Mouse (Mus musculus) adrenal gland, postnatal 14 days (tissue): ENCODE measurements around the gene Ing1. TPM values are rescaled to one million over a fixed set of nuclear protein-coding genes. Genes with fewer than 3 reads are reported as not detected.
"Not testable (repeated sequence)": the region's sequence is repeated elsewhere in the genome, so short reads cannot be mapped to it uniquely, and the experiment has no call there.

Experiments used
- DNase-seq: peaks from one replicate; pipeline ENCODE4 v3.0.0; 2021; ENCODE audit warnings: mixed read lengths
- total RNA-seq: library from RNA; stranded (reverse); gene quantifications from 2 replicates; pipeline ENCODE4 v1.2.3, GENCODE M21; 2021

Gene Ing1
- total RNA-seq, 1 experiment from 2014 or later, result 45.4 TPM

GRCm38 (mm10) chr8:11550281-11550948, 5.0 kb upstream of the Ing1 start, which contains the start of gene Cars2:
TSS of gene Cars2 (minus strand) at chr8:11550783.
- DNase-seq, result peak; percentile 96

DNA sequence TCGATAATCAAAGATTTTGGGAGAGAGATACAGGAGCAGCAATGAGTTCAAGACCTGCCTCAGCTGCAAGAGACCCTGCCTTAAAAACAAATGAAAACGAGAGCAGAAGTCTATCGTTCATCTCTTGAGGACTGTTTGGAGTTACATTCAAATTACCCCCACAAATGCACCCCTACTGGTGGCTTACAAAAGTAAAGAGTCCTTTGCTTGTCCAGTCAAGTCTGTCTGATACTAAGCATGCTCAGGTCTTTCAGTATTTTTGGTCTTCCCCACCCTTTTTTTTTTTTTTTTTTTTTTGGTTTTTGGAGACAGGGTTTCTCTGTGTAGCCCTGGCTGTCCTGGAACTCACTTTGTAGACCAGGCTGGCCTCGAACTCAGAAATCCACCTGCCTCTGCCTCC, 3.9 kb upstream of the Ing1 start:
- DNase-seq, result not testable (repeated sequence)

DNA sequence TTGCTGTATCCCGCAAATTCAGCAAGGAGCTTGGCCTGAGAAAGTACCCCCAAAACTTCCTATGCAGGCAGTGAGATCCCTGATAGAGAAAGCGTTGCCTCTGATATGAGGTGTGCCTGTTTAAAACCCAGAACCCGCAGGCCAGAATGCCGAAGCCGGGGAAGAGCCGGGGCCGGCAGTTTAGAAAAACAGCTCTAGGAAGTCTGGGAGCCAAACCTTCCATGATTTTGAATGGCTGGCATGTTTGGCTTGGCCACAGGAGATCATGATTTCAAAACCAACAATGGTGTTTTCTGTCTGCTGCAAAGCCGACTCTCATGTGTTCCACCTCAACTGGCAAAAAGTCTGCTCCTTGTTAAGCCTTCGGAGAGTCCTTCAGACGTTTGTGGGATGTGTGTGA, 3.0 kb upstream of the Ing1 start:
- DNase-seq, result no peak

GRCm38 (mm10) chr8:11555720-11556591, 585 bp downstream of the Ing1 start:
- peak; percentile 99 for DNase-seq

- peak; percentile 71 for DNase-seq
Observed at GRCm38 (mm10) chr8:11556691-11557423, 1.5 kb downstream of the Ing1 start.

GRCm38 (mm10) chr8:11557424-11557767, 2.0 kb downstream of the Ing1 start:
- peak; percentile 61 for DNase-seq

DNA sequence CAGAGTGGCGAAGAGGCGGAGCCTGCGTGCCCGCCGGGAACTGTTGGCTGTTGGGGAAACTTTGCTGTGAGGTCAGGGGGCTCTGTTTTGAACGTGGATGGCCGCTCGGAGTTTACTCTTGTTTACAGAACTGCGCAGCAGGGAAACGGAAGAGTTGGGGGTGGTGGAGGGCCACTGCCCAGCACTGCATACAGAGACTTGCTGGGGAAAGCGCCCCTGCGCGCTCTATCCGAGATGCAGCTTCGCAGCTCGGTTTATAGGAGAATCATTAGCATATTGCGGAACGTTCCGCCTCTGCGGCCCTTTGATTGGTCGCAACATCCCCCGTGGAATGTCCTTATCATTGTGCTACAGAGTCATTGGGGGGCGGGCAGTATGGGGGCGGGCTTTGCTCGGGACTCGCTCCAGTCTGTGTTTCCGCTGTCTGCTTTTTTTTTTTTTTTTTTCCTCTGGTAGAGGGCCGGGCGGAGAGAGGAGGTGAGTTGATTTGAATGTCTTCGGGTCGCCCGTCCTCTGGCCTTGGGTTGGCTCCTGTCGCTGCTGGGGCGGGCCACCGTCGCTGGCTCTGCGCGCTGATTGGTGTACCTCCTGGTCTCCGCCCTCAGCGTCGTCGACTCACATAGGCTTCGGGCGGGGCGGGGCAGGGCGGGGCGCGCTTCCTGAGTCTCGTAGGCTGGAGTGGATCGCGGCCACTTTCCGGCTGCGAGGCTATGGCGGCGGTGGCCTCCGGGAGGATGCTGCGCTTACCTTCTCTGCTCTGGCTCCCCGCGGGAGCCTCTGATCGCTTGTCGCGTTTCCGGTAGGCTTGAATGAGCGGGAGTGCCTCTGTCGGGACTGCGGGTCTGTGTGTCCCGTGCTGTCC, 2.6 kb downstream of the Ing1 start:
- peak; percentile 98 for DNase-seq

GRCm38 (mm10) chr8:11559511-11559910, 4.1 kb downstream of the Ing1 start:
- no peak for DNase-seq

GRCm38 (mm10) chr8:11560220-11560619, 4.8 kb downstream of the Ing1 start:
- DNase-seq, result no peak

DNA sequence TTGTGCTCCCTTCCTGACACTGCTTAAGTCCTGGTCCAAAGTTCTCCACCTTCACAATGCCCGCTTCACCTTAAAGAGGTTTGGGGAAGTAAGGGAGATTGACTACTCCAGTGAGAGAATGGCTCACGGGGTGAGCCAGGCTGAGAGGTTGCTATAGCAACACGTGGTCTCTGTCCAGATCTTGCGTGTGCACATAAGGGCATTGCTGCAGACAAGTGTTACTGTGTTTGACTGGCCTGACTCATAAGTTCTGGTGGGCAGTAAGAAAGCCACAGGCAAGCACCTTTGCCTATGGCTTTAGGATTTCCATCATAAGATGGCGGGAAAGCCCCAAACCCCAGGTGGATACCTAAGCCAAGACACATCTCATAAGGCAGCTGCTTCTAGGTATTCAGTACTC, 8.9 kb downstream of the Ing1 start:
- no peak for DNase-seq

GRCm38 (mm10) chr8:11564721-11565120, 9.3 kb downstream of the Ing1 start:
- DNase-seq, result no peak

DNA sequence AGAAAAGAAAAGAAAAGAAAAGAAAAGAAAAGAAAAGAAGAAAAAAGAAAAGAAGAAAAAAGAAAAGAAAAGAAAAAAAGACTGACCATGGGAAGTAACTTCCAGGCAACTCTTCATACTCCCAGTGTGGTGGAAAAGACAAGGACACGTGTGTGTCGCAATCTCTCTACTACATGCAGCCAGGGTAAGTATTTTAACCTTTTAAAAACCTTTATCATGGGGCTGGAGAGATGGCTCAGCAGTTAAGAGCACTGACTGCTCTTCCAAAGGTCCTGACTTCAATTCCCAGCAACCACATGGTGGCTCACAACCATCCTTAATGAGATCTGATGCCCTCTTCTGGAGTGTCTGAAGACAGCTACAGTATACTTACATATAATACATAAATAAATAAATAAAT, 12.8 kb downstream of the Ing1 start:
- DNase-seq, result not testable (repeated sequence)

GRCm38 (mm10) chr8:11569260-11570097, 14.1 kb downstream of the Ing1 start:
- DNase-seq, result peak; percentile 61

GRCm38 (mm10) chr8:11570742-11571141, 15.4 kb downstream of the Ing1 start:
- DNase-seq, result no peak

GRCm38 (mm10) chr8:11571950-11572349, 16.6 kb downstream of the Ing1 start:
- no peak for DNase-seq

GRCm38 (mm10) chr8:11572428-11572827, 17.1 kb downstream of the Ing1 start:
- DNase-seq, result no peak

GRCm38 (mm10) chr8:11574911-11575603, 19.7 kb downstream of the Ing1 start:
- no peak for DNase-seq

- no peak for DNase-seq
Observed at GRCm38 (mm10) chr8:11575604-11576384, 20.4 kb downstream of the Ing1 start.
